Mouse (Mus musculus) thymus, postnatal 0 days (tissue): Measurements from ENCODE around the gene Nckap5. TPM values are rescaled to one million over a fixed set of nuclear protein-coding genes. Genes with fewer than 3 reads are reported as not detected.
A peak's percentile ranks its signal among the peaks of the same experiment; 100 is the strongest.
"Not testable (repeated sequence)": the region's sequence is repeated elsewhere in the genome, so short reads cannot be mapped to it uniquely, and the experiment has no call there.

ENCODE experiments used
- DNase-seq: peaks from one replicate; pipeline ENCODE4 v3.0.0-alpha.2; 2015; ENCODE audit warnings: low spot score
- polyA plus RNA-seq: library from polyadenylated mRNA; unstranded; fragments of >200 nt; fragmentation: Nextera tagmentation; extraction: Ambion mirVana; gene quantifications from 2 replicates; pipeline ENCODE4 v1.2.1, GENCODE M21; 2015

Nckap5 gene
- polyA plus RNA-seq, result 0.94 and 1.1 TPM in 2 replicates

- peak; percentile 41 for DNase-seq
These were observed at the start of gene Nckap5 for GRCm38 (mm10) chr1:126830031-126830927. Nckap5 (minus strand) TSS chr1:126830799.

- no peak for DNase-seq
These were observed 46.9 kb upstream of the Nckap5 start for GRCm38 (mm10) chr1:126877495-126877894.

GRCm38 (mm10) chr1:126868372-126868771 lies 37.8 kb upstream of the Nckap5 start:
- DNase-seq, result no peak

- no peak for DNase-seq
These were observed 37.3 kb upstream of the Nckap5 start for GRCm38 (mm10) chr1:126867912-126868311.

- no peak for DNase-seq
These were observed 35.0 kb upstream of the Nckap5 start for GRCm38 (mm10) chr1:126865591-126866086.

GRCm38 (mm10) chr1:126861816-126862215 lies 31.2 kb upstream of the Nckap5 start:
- DNase-seq, result no peak

GRCm38 (mm10) chr1:126860537-126860936 lies 29.9 kb upstream of the Nckap5 start:
- no peak for DNase-seq

GRCm38 (mm10) chr1:126849481-126849880 lies 18.9 kb upstream of the Nckap5 start:
- DNase-seq, result no peak

- no peak for DNase-seq
These were observed 15.7 kb upstream of the Nckap5 start for GRCm38 (mm10) chr1:126846317-126846716.

- no peak for DNase-seq
These were observed 2.3 kb upstream of the Nckap5 start for GRCm38 (mm10) chr1:126832885-126833284.

GRCm38 (mm10) chr1:126829031-126829430 lies 1.6 kb downstream of the Nckap5 start:
- no peak for DNase-seq

- DNase-seq, result no peak
These were observed 5.8 kb downstream of the Nckap5 start for GRCm38 (mm10) chr1:126824841-126825240.

GRCm38 (mm10) chr1:126822246-126822645 lies 8.4 kb downstream of the Nckap5 start:
- no peak for DNase-seq

GRCm38 (mm10) chr1:126817381-126818034 lies 13.1 kb downstream of the Nckap5 start:
- peak; percentile 69 for DNase-seq

GRCm38 (mm10) chr1:126806994-126807611 lies 23.5 kb downstream of the Nckap5 start:
- DNase-seq, result no peak

GRCm38 (mm10) chr1:126806548-126806947 lies 24.1 kb downstream of the Nckap5 start:
- no peak for DNase-seq

- DNase-seq, result no peak
These were observed 28.2 kb downstream of the Nckap5 start for GRCm38 (mm10) chr1:126802405-126802804.

- no peak for DNase-seq
These were observed 28.9 kb downstream of the Nckap5 start for GRCm38 (mm10) chr1:126801706-126802105.

GRCm38 (mm10) chr1:126799379-126799798 lies 31.2 kb downstream of the Nckap5 start:
- DNase-seq, result no peak

- not testable (repeated sequence) for DNase-seq
These were observed 50.2 kb downstream of the Nckap5 start for GRCm38 (mm10) chr1:126780354-126780941.

GRCm38 (mm10) chr1:126773947-126774346 lies 56.7 kb downstream of the Nckap5 start:
- not testable (repeated sequence) for DNase-seq
